In genomic region chr8:114462591-114462990, GRCm38 (mm10) we compare ENCODE assay signal across 36 mouse cellular contexts. TPM values are rescaled to one million over a fixed set of nuclear protein-coding genes. Genes with fewer than 3 reads are reported as not detected.
A peak's percentile ranks its signal among the peaks of the same experiment; 100 is the strongest.
DNase-seq lines count a peak whose midpoint lies in the region; ATAC-seq and TF ChIP-seq lines count a peak whose summit lies in the region.
"Had no signal": no experiment of that assay in that cellular context is flagged by ENCODE, and none has a peak within 500 bp of the region (broad histone marks: within the 10 kb centered on the region; RNA-seq: fewer than 3 reads in every experiment).

No protein-coding gene starts in this region.

- H3K27ac ChIP-seq in heart, embryonic 14.5 days (replicated peaks in 1 of 2; ENCODE audit: control insufficient read depth in 1 of 2, insufficient read depth in 1 of 2, low read depth in 2 of 2, low read length in 2 of 2), result no peak overlapping the region
- no peak overlapping the region for H3K27ac ChIP-seq in gastrocnemius, adult 2 months
- H3K27ac ChIP-seq: embryonic facial prominence, embryonic 13.5 days; forebrain, embryonic 10.5 days; forebrain, embryonic 15.5 days; kidney, postnatal 0 days; liver, embryonic 12.5 days; midbrain, embryonic 10.5 days; midbrain, embryonic 15.5 days; neural tube, embryonic 15.5 days had no signal

- peak overlapping the region; percentile 44 for H3K4me2 ChIP-seq in heart, embryonic 14.5 days (ENCODE audit: low read length)
- H3K4me2 ChIP-seq: embryonic facial prominence, embryonic 13.5 days; forebrain, embryonic 15.5 days; liver, embryonic 12.5 days; midbrain, embryonic 15.5 days had no signal

- no peak overlapping the region for H3K9ac ChIP-seq in heart, embryonic 14.5 days (ENCODE audit: low read length)
- H3K9ac ChIP-seq: embryonic facial prominence, embryonic 13.5 days; forebrain, embryonic 15.5 days; liver, embryonic 12.5 days; liver, postnatal 0 days; midbrain, embryonic 15.5 days; neural tube, embryonic 15.5 days had no signal

- H3K4me3 ChIP-seq in heart, embryonic 14.5 days (ENCODE audit: control insufficient read depth in 1 of 2, insufficient read depth in 1 of 2, low read depth in 1 of 2, low read length in 2 of 2), result no peak overlapping the region
- no peak overlapping the region for H3K4me3 ChIP-seq in gastrocnemius, adult 2 months
- H3K4me3 ChIP-seq: embryonic facial prominence, embryonic 13.5 days; forebrain, embryonic 10.5 days; forebrain, embryonic 15.5 days; liver, embryonic 12.5 days; midbrain, embryonic 10.5 days; midbrain, embryonic 15.5 days; neural tube, embryonic 15.5 days had no signal

- intact Hi-C loops in heart, postnatal 36 days (cut with DNase I), result no loop called here
- intact Hi-C loops in left cerebral cortex, postnatal 10 days (cut with DNase I), result no loop called here
- intact Hi-C loops in gastrocnemius, adult 2 months (cut with DNase I), result no loop called here

- TF ChIP-seq CTCF in gastrocnemius, adult 2 months (IDR thresholded peaks at IDR 0.05), result no peak

- no peaks in the 10 kb centered on the region for H3K36me3 ChIP-seq in heart, embryonic 14.5 days (ENCODE audit: control insufficient read depth, insufficient read depth, low read length)
- H3K36me3 ChIP-seq: embryonic facial prominence, embryonic 13.5 days; forebrain, embryonic 10.5 days; forebrain, embryonic 15.5 days; liver, embryonic 12.5 days; midbrain, embryonic 15.5 days; neural tube, embryonic 15.5 days had no signal

- ATAC-seq in heart, embryonic 14.5 days (ENCODE audit: insufficient number of reproducible peaks, insufficient read depth, low FRiP score, low read depth), result no peak
- ATAC-seq: CD4-positive, CD25-positive, alpha-beta regulatory T cell, adult 4 months; forebrain, embryonic 15.5 days; intestine, embryonic 16.5 days; liver, embryonic 12.5 days; liver, postnatal 0 days; midbrain, embryonic 15.5 days had no signal

- WGBS in heart, embryonic 14.5 days, result 67% methylated on average over 11 of the region's 11 CpGs

- H3K4me1 ChIP-seq in heart, embryonic 14.5 days (ENCODE audit: control insufficient read depth in 2 of 2, insufficient read depth in 2 of 2, low read length in 2 of 2), result peaks cover 13 to 19% of the 10 kb centered on the region in 2 experiments
- H3K4me1 ChIP-seq: liver, embryonic 12.5 days had no signal

- no peaks in the 10 kb centered on the region for H3K27me3 ChIP-seq in heart, embryonic 14.5 days (ENCODE audit: control insufficient read depth, insufficient read depth, low read length)
- H3K27me3 ChIP-seq: embryonic facial prominence, embryonic 13.5 days; forebrain, embryonic 15.5 days; liver, embryonic 12.5 days; midbrain, embryonic 15.5 days; neural tube, embryonic 15.5 days had no signal

- no peak for DNase-seq in heart, postnatal 36 days
- peak; percentile 28 to 33 for DNase-seq in left cerebral cortex, adult 18-20 months (ENCODE audit: low spot score in 2 of 2)
- DNase-seq in left cerebral cortex, postnatal 10 days (ENCODE audit: extremely low spot score in 1 of 2, low spot score in 2 of 2), result no peak
- peak; percentile 43 to 62 for DNase-seq in right cerebral cortex, adult 2 months (ENCODE audit: low spot score in 2 of 2)
- DNase-seq in right cerebral cortex, postnatal 10 days (ENCODE audit: low spot score in 2 of 2), result no peak
- DNase-seq in gastrocnemius, adult 2 months, result no peak
- DNase-seq: adrenal gland, postnatal 14 days; cerebellum, adult 11-12 months; cerebellum, postnatal 10 days; gastrocnemius, postnatal 10 days; kidney, adult 8-10 months; kidney, postnatal 4 days; left cerebral cortex, postnatal 4 days; liver, postnatal 0 days; retina, postnatal 1 day; thymus, postnatal 4 days had no signal

- H3K9me3 ChIP-seq in heart, embryonic 14.5 days (ENCODE audit: control insufficient read depth, low read length), result no peaks in the 10 kb centered on the region
- H3K9me3 ChIP-seq: embryonic facial prominence, embryonic 13.5 days; forebrain, embryonic 10.5 days; forebrain, embryonic 15.5 days; liver, embryonic 12.5 days; midbrain, embryonic 10.5 days; midbrain, embryonic 15.5 days; neural tube, embryonic 15.5 days had no signal

RNA-seq across cellular contexts. Expression of gene Wwox, which starts 23.1 kb away (rescaled TPM):
- polyA plus RNA-seq in heart, embryonic 14.5 days (2014; fragmentation: Nextera tagmentation; extraction: Ambion mirVana), result 11.3 and 13.8 TPM in 2 replicates
- 1 to 10 TPM; 4.6 to 4.8 TPM for total RNA-seq in heart, postnatal 36 days (2021)
- 10 to 100 TPM; 17.9 to 18.2 TPM for total RNA-seq in left cerebral cortex, adult 18-20 months (2021)
- total RNA-seq in left cerebral cortex, postnatal 10 days (2021), result 10 to 100 TPM; 12.5 to 13.4 TPM
- 1 to 10 TPM; 5.9 to 9.0 TPM for total RNA-seq in gastrocnemius, adult 2 months (2021)

RNA-seq across cellular contexts. Expression of gene Clec3a, which starts 44.7 kb away (rescaled TPM):
- polyA plus RNA-seq in heart, embryonic 14.5 days (2014; fragmentation: Nextera tagmentation; extraction: Ambion mirVana), result not detected in 2 replicates
- total RNA-seq in heart, postnatal 36 days (2021), result under 1 TPM in 1 of 2 experiments, not detected in 1; 0.75 TPM
- total RNA-seq in left cerebral cortex, adult 18-20 months (2021), result not detected
- total RNA-seq in left cerebral cortex, postnatal 10 days (2021), result not detected
- total RNA-seq in gastrocnemius, adult 2 months (2021), result not detected
- total RNA-seq: adrenal gland, postnatal 14 days; common myeloid progenitor, adult 5-6 weeks; gastrocnemius, postnatal 10 days; layer of hippocampus, adult 8-10 months; layer of hippocampus, postnatal 25 days; left cerebral cortex, postnatal 4 days; megakaryocyte progenitor cell, adult 5-6 weeks had no signal
- polyA plus RNA-seq: CD4-positive, CD25-positive, alpha-beta regulatory T cell, adult 4 months; embryonic facial prominence, embryonic 13.5 days; forebrain, embryonic 10.5 days; forebrain, embryonic 15.5 days; gonadal fat pad, adult 2 months; heart, embryonic 11.5 days; hindbrain, embryonic 11.5 days; intestine, embryonic 16.5 days; kidney, postnatal 0 days; liver, embryonic 12.5 days; liver, postnatal 0 days; midbrain, embryonic 10.5 days; midbrain, embryonic 15.5 days; testis, adult 2 months; thymus, postnatal 0 days had no signal

Comparison
In these comparisons a context has a peak if more than half of its experiments do, and no peak if none do; other contexts are left out.
1. DNase-seq: peak in left cerebral cortex, adult 18-20 months (2 of 2) and right cerebral cortex, adult 2 months (2 of 2); none in heart, postnatal 36 days (0 of 2), left cerebral cortex, postnatal 10 days (0 of 2), right cerebral cortex, postnatal 10 days (0 of 2) and gastrocnemius, adult 2 months (single experiment).